Mouse (Mus musculus): ENCODE results near the gene Ctnnbl1. TPM values are rescaled to one million over a fixed set of nuclear protein-coding genes. Genes with fewer than 3 reads are reported as not detected.

Gene Ctnnbl1
- polyA plus RNA-seq, 1 experiment from 2014 or later = 35.6 TPM

GRCm38 (mm10) chr2:157877394-157877793 lies 140.2 kb downstream of the Ctnnbl1 start:
- Histone ChIP-seq H3K4me3 (ENCODE audit: inconsistent target) (no peak overlapping the region), H3K36me3 (ENCODE audit: inconsistent target) (no peaks in the 10 kb centered on the region; the same call in 1 of the 2 replicates), H3K27ac (no peak overlapping the region), H3K79me2 (ENCODE audit: inconsistent target) (no peaks in the 10 kb centered on the region)
- 97% methylated on average over 3 of the region's 3 CpGs for WGBS (ENCODE audit: missing documents)

GRCm38 (mm10) chr2:157877967-157878366 lies 140.8 kb downstream of the Ctnnbl1 start:
- Histone ChIP-seq H3K27ac (no peak overlapping the region), H3K36me3 (ENCODE audit: inconsistent target) (no peaks in the 10 kb centered on the region; the same call in 1 of the 2 replicates), H3K4me3 (ENCODE audit: inconsistent target) (no peak overlapping the region), H3K79me2 (ENCODE audit: inconsistent target) (no peaks in the 10 kb centered on the region)
- 88% methylated on average over 5 of the region's 5 CpGs for WGBS (ENCODE audit: missing documents)

GRCm38 (mm10) chr2:157881939-157882338 lies 144.7 kb downstream of the Ctnnbl1 start:
- Histone ChIP-seq H3K27ac (no peak overlapping the region), H3K36me3 (ENCODE audit: inconsistent target) (peaks cover 26% of the 10 kb centered on the region), H3K4me3 (ENCODE audit: inconsistent target) (no peak overlapping the region), H3K79me2 (ENCODE audit: inconsistent target) (no peaks in the 10 kb centered on the region)
- 93% methylated on average over 10 of the region's 11 CpGs for WGBS (ENCODE audit: missing documents)

DNA sequence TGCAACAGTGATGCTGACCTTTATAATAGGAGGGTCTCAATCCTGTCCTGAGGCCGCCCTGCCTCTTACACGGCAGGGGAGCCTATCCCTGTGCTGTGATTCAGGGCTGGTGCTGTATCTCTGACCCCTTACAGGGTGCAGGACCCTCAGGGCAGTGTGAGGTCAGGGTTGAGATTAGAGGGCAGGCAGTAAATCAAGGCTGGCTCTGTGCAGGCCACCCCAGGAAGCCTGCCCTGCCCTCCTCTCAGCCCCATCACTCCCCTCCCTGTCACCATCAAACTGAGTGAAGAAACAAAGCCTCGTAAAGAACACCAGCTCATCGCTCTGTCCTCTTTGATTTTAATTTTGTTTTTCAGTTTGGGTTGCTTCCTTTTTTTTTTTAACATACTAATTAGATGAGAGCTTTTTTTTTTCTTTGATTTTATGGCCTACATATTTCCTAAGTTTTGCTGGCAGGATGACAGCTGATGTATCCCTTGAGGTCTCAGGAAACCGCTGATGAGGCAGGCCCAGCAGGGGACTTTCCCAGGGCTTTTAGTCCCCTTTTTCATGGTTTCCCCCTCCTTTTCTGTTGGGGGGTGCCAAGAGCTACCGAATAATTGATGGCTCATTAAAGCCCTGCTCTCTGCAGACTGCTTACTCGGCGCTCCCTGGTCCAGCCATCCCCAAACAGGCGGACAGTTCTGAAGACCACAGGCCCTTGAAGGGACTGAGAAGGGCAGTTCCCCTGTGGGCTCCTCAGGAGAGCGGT lies 150.2 kb downstream of the Ctnnbl1 start:
- Histone ChIP-seq H3K79me2 (ENCODE audit: inconsistent target) (no peaks in the 10 kb centered on the region), H3K27ac (no peak overlapping the region), H3K36me3 (ENCODE audit: inconsistent target) (peaks cover 26% of the 10 kb centered on the region), H3K4me3 (ENCODE audit: inconsistent target) (no peak overlapping the region)
- WGBS (ENCODE audit: missing documents) = 60% methylated on average over 10 of the region's 10 CpGs

- no peaks in the 10 kb centered on the region for H3K79me2 ChIP-seq (ENCODE audit: inconsistent target)
- H3K4me3 ChIP-seq (ENCODE audit: inconsistent target) = no peak overlapping the region
- 93% methylated on average over 6 of the region's 6 CpGs for WGBS (ENCODE audit: missing documents)
- H3K36me3 ChIP-seq (ENCODE audit: inconsistent target) = peaks cover 5% of the 10 kb centered on the region; the same call in 1 of the 2 replicates
- H3K27ac ChIP-seq = no peak overlapping the region
Observed at GRCm38 (mm10) chr2:157891166-157891565, 154.0 kb downstream of the Ctnnbl1 start.

DNA sequence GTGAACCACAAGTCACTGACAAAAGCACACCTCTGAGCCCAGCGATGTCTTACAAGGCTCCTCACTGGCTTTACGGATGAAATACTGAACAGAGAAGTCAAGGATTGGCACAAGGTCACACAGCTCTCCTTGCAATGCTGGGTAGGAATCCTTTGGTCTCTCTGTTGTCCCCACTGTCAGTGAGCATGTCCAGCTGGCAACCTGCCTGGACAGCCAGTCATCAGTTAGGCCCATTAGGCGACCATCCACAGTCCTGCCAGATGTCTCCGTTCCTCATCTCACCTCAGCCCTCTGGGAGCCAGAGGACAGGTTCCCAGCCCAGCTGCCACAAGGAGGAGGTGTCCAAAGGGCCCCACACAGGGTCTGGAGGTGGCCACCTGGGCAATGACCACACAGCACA lies 159.9 kb downstream of the Ctnnbl1 start:
- WGBS (ENCODE audit: missing documents) = 87% methylated on average over 4 of the region's 4 CpGs
- Histone ChIP-seq H3K4me3 (ENCODE audit: inconsistent target) (no peak overlapping the region), H3K27ac (no peak overlapping the region), H3K79me2 (ENCODE audit: inconsistent target) (no peaks in the 10 kb centered on the region), H3K36me3 (ENCODE audit: inconsistent target) (no peaks in the 10 kb centered on the region)

GRCm38 (mm10) chr2:157913204-157913636 lies 176.0 kb downstream of the Ctnnbl1 start:
- 2% methylated on average over 16 of the region's 16 CpGs for WGBS (ENCODE audit: missing documents)
- no peak overlapping the region for H3K27ac ChIP-seq
- H3K36me3 ChIP-seq (ENCODE audit: inconsistent target) = no peaks in the 10 kb centered on the region
- H3K79me2 ChIP-seq (ENCODE audit: inconsistent target) = no peaks in the 10 kb centered on the region
- H3K4me3 ChIP-seq (ENCODE audit: inconsistent target) = no peak overlapping the region

- Histone ChIP-seq H3K79me2 (ENCODE audit: inconsistent target) (no peaks in the 10 kb centered on the region), H3K27ac (no peak overlapping the region), H3K36me3 (ENCODE audit: inconsistent target) (no peaks in the 10 kb centered on the region), H3K4me3 (ENCODE audit: inconsistent target) (no peak overlapping the region)
- WGBS (ENCODE audit: missing documents) = 4% methylated on average over 4 of the region's 4 CpGs
Observed at GRCm38 (mm10) chr2:157913705-157914104, 176.5 kb downstream of the Ctnnbl1 start.

DNA sequence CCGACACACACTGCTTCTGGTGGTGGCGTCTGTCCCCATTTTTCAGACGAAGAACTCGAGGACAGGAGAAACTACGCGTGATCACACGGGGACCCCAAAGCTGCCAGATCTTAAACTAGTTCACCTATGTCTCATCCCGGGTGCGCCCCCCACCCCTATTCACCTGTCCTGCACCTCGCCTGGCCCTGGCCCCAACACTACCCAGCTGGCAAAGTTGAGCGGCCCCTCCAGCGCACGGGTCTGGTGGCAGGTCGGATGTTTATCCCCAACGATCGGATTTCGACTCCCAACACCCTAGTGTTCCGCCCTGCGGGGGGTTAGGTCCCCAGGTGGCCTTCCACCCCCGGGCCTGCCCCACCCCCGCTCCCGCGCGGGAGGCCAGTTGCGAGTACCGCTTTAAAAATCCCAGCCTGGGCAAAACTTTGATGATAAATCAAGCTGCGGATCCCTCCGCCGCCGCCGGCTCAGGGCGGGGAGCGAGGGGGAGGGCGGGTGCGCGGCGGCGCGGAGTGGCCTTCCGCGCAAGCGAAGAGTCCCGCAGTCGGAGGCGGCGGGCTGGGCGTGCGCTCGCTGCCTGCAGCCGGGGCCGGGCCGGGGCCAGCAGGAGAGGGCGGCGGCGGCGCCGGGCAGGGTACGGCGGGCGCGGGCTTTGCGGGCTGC lies 177.0 kb downstream of the Ctnnbl1 start, which contains the start of gene Vstm2l:
Gene Vstm2l (plus strand): TSS at position 549 of the 660 bp plus-strand sequence.
- Histone ChIP-seq H3K27ac (no peak within 1 kb of the TSS), H3K36me3 (ENCODE audit: inconsistent target) (no peaks in the 10 kb centered on the region), H3K79me2 (ENCODE audit: inconsistent target) (no peaks in the 10 kb centered on the region), H3K4me3 (ENCODE audit: inconsistent target) (no peak within 1 kb of the TSS)
- 7% methylated on average over 61 of the region's 62 CpGs for WGBS (ENCODE audit: missing documents)

DNA sequence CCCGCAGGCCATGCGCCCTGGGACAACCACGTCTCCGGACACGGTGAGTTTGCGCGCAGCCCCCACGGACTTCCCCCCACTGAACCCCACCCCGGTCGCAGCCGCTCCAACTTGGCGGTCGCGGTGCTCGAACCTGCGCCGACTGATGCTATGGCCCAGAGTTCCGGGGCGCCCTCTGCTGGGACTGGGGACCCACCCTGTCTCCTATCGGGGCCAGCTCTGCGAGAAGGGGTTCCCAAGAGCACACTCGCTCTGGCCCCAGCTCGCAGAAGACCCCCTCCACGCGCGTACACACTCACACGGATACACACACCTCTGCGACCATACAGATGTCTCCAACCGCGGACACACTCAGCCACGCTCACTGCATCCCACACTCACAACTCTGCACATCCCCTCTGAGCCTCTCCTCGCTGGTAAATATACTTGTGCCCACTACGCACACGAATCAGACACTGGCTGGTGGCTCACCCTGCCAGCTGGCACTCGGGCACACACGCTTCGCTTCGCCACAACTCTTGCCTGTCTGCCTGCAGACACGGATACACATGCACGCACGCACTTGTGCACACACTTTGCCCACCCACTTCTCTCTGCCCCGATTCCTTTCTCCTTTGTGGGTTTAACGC lies 177.8 kb downstream of the Ctnnbl1 start:
- H3K36me3 ChIP-seq (ENCODE audit: inconsistent target) = no peaks in the 10 kb centered on the region
- H3K27ac ChIP-seq = no peak overlapping the region
- WGBS (ENCODE audit: missing documents) = 44% methylated on average over 41 of the region's 43 CpGs
- no peaks in the 10 kb centered on the region for H3K79me2 ChIP-seq (ENCODE audit: inconsistent target)
- no peak overlapping the region for H3K4me3 ChIP-seq (ENCODE audit: inconsistent target)

- WGBS (ENCODE audit: missing documents) = 24% methylated on average over 10 of the region's 10 CpGs
- no peaks in the 10 kb centered on the region for H3K79me2 ChIP-seq (ENCODE audit: inconsistent target)
- no peak overlapping the region for H3K27ac ChIP-seq
- H3K4me3 ChIP-seq (ENCODE audit: inconsistent target) = no peak overlapping the region
- H3K36me3 ChIP-seq (ENCODE audit: inconsistent target) = no peaks in the 10 kb centered on the region
Observed at GRCm38 (mm10) chr2:157918529-157918928, 181.3 kb downstream of the Ctnnbl1 start.

GRCm38 (mm10) chr2:157921551-157921950 lies 184.3 kb downstream of the Ctnnbl1 start:
- H3K4me3 ChIP-seq (ENCODE audit: inconsistent target) = no peak overlapping the region
- H3K27ac ChIP-seq = no peak overlapping the region
- H3K36me3 ChIP-seq (ENCODE audit: inconsistent target) = no peaks in the 10 kb centered on the region
- H3K79me2 ChIP-seq (ENCODE audit: inconsistent target) = no peaks in the 10 kb centered on the region
- 71% methylated on average over 7 of the region's 7 CpGs for WGBS (ENCODE audit: missing documents)

GRCm38 (mm10) chr2:157923406-157923805 lies 186.2 kb downstream of the Ctnnbl1 start:
- 3% methylated on average over 7 of the region's 7 CpGs for WGBS (ENCODE audit: missing documents)
- Histone ChIP-seq H3K27ac (no peak overlapping the region), H3K4me3 (ENCODE audit: inconsistent target) (no peak overlapping the region), H3K36me3 (ENCODE audit: inconsistent target) (no peaks in the 10 kb centered on the region), H3K79me2 (ENCODE audit: inconsistent target) (no peaks in the 10 kb centered on the region)

GRCm38 (mm10) chr2:157924504-157924903 lies 187.3 kb downstream of the Ctnnbl1 start:
- Histone ChIP-seq H3K4me3 (ENCODE audit: inconsistent target) (no peak overlapping the region), H3K79me2 (ENCODE audit: inconsistent target) (no peaks in the 10 kb centered on the region), H3K36me3 (ENCODE audit: inconsistent target) (no peaks in the 10 kb centered on the region), H3K27ac (no peak overlapping the region)
- WGBS (ENCODE audit: missing documents) = 82% methylated on average over 5 of the region's 5 CpGs

DNA sequence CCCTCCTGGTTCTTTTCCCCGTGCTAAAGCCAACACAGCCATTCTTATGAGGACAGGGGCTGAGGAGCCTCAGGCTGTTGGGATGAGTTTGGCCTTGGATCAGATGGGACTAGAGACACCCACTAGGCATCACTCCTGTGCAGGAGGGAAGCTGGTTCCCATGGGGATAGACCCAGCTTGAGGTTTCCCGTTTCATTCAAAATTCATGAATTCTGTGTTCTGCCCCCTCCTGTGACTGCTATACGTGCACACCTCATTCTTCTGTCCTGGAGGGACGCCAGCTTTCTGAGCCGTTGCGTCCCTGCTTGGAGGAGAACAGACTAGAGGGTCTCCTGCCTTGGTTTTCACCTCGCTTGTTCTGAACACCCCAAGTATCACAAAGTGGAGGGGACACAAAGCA lies 189.3 kb downstream of the Ctnnbl1 start:
- Histone ChIP-seq H3K4me3 (ENCODE audit: inconsistent target) (no peak overlapping the region), H3K79me2 (ENCODE audit: inconsistent target) (no peaks in the 10 kb centered on the region), H3K36me3 (ENCODE audit: inconsistent target) (no peaks in the 10 kb centered on the region), H3K27ac (no peak overlapping the region)
- 80% methylated on average over 7 of the region's 7 CpGs for WGBS (ENCODE audit: missing documents)

Data from macrophage (primary cell).